Mouse (Mus musculus) liver, adult (tissue): Measurements from ENCODE around the gene Doxl2.

ENCODE experiments used
- GATA4 ChIP-seq: IDR thresholded peaks from 2 replicates; pipeline ENCODE4 v1.6.1; 2014; ENCODE audit warnings: mild to moderate bottlenecking, low read length; ENCODE audit not compliant: insufficient replicate concordance

The Doxl2 gene

DNA sequence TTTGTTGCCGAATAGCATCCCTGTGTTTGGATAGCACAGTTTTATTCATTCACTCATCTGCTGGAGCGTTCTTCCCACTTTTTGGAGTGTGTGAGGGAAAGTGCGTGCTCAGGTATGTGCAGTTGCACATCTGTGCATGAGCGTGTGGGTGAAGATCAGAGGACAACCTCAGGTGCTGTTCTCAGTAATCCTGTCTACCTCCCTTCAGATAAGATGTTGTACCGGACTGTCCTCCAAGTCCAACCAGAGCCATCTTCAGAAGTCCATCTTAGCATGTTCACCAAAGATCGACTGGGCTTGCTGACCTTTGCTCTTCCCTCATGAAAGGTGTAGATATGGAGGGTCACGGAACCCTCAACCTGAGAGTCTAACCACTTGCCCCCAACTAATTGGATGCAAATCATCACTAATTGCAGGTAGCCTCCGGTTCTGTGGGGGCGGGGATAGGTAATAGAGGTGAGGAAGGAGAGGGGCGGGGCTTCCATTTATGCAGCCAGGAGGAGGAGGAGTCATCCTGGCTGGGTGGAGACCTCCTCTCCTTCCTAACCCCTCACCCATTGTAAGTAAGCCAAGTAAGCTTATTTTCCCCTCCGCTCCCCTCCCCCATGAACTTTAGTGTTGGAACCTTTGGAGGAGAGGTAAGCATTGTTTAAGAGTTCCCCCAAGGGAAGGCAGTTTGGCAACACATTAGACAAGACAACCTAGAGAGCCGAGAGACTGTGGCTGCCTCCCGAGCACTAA is 33.8 kb downstream of the Doxl2 start:
- no peak for TF ChIP-seq GATA4

DNA sequence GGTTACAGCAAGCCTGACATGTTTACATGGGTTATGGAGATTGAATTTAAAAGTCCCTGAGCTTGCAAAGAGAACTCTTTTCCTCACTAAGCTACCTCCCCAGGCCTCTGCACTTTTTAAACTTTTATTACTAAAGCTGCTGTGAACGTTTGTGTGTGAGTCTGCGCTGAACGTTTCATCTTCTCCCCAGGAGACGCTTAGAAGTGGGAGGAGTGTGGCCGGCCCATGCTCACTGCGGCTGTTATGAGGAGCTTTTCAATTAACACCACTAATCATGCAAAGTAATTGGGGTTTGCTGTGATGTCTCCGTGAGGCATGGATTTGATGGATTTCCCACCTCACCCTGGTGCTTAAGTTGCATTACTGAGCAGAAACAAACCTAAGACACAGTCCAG is 34.4 kb downstream of the Doxl2 start:
- no peak for TF ChIP-seq GATA4

DNA sequence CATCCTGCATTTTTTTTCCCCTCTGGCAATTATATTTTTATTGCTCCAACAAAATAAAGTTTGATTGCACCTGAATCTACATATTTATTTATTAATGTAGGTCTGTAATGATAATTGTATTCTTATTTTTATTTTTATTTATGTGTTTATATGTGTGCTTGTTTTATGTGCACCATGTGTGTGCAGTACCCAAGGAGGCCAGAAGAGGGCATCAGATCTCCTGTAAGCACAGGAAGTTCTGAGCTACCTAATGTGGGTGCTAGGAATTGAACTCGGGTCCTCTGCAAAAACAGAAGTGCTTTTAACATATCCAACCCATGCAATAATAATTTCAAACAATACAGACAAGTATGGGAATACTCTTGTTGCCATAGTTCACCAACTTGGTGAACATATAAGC is 34.9 kb downstream of the Doxl2 start:
- TF ChIP-seq GATA4, result no peak

DNA sequence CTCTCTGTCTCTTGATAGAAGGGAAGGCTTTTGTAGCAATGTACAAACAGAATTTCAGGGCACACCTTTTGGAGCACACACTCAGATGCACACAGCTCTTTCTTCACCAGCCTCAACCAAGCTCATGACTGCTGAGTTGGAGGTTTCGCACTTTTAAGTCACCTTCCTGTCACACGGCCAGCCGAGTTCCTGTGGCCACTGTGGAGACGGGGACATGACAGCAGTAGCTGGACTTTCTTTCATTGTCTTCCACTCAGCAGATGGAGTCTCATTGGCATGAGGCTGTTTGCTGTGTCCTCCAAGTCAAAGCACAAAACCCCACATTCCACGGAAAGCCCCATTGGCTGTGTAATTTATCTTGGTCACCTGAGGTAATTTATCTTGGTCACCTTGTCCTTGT is 36.4 kb downstream of the Doxl2 start:
- no peak for TF ChIP-seq GATA4

DNA sequence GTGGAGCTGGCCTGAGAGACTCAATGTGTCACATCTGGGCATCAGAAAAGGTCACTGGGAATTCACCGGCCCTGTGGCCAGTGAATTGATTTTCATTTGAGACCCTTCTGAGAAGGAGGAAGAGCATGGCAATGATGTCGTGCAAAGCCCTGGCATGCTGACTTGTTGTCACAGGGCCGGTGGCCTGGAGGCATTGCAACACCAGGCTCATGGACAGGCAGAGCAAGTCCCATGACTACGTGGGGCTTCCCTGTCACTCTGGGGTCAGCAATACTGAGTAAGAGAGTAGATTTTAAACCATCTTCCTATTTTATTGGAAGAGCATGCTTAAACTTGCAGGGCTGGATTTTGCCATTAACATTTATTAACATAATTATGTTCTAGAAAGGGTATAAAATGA is 38.3 kb downstream of the Doxl2 start:
- no peak for TF ChIP-seq GATA4

DNA sequence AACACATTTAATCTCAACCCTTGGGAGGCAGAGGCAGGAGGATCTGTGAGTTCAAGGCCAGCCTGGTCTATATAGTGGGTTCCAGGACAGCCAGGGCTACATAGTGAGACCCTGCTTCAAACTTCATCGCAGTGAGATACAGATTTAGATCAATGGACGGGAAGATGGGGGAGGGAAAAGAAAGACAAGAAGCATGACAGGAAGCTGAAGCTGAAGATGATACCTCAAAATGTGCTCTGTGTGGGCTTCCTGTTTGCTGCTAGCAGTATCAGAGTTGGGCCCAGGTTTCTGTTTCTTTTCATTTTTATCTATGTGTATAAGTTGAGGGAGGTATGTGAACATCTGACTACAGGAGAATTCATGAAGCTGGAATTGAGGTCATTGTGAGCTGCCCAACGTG is 38.7 kb downstream of the Doxl2 start:
- no peak for TF ChIP-seq GATA4

DNA sequence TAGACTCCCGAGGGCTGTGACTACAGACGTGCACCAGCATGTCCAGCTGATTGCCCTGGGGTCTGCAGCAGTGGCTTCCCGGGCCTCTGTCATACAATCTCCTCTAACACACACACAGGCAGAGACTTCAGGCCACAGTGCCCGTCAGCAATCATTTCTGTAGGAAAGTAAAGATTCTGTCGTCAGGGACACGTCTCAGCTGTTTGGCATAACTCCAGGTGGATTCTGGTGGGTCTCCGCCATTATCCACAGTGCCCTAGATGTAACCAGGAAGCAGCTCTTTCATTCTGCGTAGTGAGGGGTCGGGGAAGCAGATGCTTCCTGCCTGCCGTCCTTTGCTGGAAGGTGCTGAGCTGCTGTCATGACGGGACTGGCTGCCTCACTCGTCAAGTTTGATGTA is 42.4 kb downstream of the Doxl2 start:
- no peak for TF ChIP-seq GATA4

DNA sequence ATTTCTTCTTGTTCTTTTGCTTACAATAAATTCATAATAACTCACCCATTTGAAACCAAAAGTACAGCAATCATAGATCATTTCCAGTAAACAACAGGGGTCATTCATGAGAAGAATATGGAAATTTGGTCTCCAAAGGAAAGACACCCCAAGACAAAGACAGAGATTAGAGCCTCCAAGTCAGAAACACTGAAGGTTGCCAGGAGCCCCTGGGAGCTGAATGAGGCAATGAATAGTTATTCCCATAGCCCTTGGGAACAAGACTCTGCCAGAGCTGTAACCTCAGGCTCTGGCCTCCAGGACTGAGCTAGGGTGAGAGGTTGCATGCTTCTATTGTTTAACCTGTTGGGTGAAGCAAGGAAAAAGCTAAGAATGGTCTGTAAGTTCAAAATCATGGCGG is 44.6 kb downstream of the Doxl2 start:
- no peak for TF ChIP-seq GATA4

DNA sequence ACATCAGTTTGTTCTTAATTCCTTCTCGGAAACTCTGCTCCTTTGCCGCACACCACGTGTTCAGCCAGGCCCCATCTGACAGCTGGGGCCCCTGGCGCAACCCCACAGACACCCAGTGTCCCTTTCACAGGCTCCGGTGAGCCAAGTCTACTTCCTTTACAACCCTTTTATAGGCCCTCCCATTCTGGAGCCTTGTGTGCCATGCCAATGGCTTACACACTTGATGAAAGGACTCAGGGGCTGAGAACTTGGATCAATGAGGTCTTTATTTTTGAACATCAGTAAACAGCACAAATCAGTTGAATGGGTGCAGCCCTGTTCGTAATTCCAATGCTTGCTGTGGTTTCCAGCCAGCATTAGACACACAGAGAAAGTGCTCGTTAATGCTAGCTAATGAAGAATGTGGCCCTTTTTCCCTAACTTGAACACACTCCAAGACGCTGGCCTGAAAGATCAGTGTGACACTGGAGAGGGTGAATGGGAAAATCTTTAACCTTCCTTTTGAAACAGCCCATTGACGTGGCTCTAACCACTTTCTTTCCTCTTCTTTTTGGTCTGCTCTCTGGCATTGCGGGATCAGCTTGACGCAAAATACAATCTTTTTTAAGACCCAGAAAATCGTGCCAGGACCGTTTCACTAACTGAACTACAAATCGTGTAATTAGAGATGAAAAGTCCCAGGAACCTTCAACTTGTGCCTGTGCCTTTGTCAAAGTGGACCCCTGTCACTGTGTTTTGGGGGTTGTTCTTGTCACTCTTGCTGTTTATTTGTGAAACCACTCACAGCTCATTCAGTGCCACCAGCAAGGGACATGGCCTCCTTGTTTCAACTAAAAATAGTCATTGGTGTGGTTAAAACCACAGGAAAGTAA is 46.6 kb downstream of the Doxl2 start:
- no peak for TF ChIP-seq GATA4

DNA sequence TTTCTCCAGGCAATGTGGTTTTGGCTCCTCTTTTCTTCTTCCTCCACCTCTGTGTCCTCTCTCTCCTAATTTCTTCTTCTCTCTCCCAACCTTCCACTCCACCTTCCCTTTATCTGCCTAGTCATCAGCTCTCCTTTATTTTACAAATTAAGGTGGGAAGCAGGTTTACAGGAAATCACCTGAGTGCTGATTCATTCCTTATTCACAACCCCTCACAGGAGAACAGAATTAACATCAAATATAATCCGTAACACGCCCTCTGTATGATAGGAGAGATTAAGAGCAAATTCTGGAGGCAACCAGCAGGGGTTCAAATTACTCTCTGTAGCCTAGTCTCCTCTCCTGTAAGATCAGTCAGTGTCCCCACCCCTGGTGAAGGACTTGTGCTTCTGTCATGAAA is 47.6 kb downstream of the Doxl2 start:
- no peak for TF ChIP-seq GATA4

DNA sequence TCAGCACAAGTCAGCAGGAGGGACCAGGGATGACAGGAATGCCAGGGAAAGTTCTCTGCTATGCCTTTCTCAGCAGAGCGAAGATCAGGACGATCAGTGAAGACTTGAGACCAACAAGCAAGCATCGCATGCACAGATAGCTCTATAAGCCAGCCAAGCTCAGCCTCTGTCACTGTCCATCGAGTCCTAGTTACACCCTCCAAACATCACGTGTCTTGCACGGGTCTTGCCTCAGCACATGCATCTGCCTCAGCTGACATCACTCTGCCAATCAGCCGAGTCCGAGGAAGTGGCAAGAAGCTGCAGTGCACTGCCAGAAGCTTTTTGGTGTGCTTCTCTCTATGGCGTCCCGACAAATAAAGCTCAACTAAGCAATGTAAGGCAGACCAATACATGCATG is 48.6 kb downstream of the Doxl2 start:
- no peak for TF ChIP-seq GATA4

DNA sequence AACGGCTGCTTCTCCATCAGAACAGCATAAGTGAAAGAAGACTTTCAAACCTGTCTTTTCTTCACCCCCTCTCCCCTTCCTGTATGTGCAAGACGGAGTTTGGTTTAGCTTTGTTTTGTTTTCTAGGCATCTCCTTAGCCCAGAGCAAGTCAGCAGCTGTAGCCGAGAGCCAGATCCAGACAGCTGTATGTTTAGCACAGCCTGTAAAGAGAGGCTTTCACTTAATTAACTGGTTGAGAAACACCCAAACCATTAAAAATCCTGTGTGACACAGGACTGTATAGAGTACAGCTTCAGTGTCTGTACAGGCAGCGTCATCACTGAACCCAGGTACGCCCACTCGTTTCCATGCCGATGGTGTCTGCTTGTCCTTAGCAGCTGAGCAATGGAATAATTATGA is 50.5 kb downstream of the Doxl2 start:
- TF ChIP-seq GATA4, result no peak

DNA sequence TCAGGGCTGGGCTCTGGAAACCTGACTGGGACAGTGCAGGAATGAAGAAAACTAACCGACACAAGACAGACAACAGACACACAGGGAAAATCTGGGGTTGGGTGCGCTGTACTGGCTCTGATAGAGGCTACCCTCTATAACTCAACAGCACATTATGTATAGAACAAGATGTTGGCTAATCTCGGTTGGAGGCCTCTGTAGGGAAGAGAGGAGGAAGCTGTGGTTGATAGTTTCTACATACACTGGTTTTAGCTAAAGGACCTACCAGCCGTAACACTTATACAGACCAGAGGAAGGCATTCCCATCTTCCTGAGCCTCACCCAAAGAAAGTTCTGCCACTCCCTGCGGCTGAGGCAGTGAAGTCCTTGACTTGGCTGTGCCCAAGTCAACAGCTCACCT is 51.7 kb downstream of the Doxl2 start:
- no peak for TF ChIP-seq GATA4

DNA sequence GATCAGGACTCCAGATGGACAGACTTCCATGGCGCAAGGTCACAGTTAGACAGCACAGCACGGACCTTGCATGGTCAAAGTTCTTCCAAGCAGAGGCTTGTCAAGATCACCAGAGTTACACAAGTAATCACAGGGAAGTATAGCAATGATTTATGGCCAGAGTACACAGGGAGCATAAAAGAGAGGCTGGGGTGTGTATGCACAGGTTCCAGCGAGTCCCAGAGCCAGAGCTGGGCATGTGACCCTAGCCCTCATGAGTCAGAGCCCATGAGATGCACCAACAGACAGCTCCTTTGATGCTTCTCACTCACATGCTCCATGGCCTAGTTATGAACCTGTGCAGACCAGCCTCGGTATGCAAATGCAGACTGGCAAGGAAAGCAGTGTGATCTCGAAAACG is 53.3 kb downstream of the Doxl2 start:
- no peak for TF ChIP-seq GATA4
